Mouse (Mus musculus): ENCODE data around the gene Fgfr2. TPM values are rescaled to one million over a fixed set of nuclear protein-coding genes. Genes with fewer than 3 reads are reported as not detected.

Fgfr2 gene
- polyA plus RNA-seq, 1 experiment from 2014 or later: 169 TPM

DNA sequence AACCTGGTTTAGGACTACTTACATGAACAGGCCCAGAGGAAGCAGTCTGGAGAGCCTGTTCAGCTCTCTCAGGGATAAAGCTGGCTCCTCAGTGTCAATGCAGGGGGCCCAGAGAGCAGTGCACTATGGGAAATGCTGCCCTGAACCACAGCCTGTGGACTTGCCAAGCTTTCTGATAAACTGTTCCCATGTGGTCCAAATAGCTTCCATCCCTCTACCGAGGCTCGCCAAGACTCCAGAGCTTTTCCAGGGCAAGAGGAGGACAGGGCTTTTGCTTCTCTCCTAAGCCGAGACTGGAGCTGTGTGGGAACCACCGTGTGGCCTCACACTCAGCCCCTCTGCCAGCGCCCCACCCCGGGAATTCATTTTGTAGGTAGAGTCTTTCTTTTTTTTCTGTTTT lies 2444.7 kb downstream of the Fgfr2 start:
- Histone ChIP-seq H3K9me3 (ENCODE audit: control insufficient read depth, low read depth, low read length) (no peaks in the 10 kb centered on the region), H3K4me2 (replicated peaks; ENCODE audit: low read depth, low read length) (no peak overlapping the region), H3K4me1 (ENCODE audit: control insufficient read depth, insufficient read depth, low read length) (no peaks in the 10 kb centered on the region), H3K4me3 (ENCODE audit: low read depth, low read length) (no peak overlapping the region), H3K36me3 (ENCODE audit: control insufficient read depth, insufficient read depth, low read length) (no peaks in the 10 kb centered on the region; the same call in 1 of the 2 replicates), H3K27ac (ENCODE audit: low read length) (no peak overlapping the region), H3K9ac (replicated peaks; ENCODE audit: low read depth, low read length) (no peak overlapping the region), H3K27me3 (ENCODE audit: control insufficient read depth, insufficient read depth, low read length) (no peaks in the 10 kb centered on the region)
- WGBS: 88% methylated on average over 6 of the region's 6 CpGs
- no peak for ATAC-seq (ENCODE audit: insufficient number of reproducible peaks, insufficient read depth, low FRiP score, low read depth)

DNA sequence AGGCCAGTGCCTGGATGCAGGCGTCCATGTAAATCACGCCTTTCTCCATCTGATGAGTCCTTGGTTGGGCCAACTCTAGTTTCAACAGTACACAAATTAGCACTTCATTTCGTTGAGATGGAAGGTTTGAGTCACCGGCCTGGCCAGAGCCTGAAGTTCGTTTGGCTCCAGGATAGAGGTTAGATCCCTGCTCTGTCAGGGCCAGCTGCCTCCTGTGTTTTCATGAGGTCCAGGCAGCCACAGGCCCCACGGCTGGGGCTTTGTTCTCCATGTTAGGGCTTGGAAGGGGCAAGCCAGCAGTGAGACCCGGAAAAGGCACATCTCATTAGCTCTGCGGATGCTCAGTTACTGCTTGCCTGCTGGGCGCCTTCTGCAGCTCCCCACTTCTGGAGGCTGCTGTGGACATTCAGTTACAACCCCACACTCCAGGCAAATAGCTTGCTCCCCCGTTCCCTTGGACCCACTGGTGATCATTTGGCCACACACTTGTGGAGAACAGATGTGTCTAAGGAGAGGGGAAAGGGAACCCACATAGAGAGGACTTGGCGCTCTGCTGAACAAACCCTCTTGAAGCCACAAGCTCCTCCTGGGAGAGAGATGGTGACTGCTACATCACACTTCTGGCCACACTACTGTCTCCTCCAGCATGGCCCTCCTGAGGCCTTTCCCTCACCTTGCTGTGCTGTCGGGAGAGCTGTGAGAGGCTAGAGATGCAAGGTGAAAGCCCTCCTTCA lies 2445.4 kb downstream of the Fgfr2 start:
- Histone ChIP-seq H3K9me3 (ENCODE audit: control insufficient read depth, low read depth, low read length) (no peaks in the 10 kb centered on the region), H3K36me3 (ENCODE audit: control insufficient read depth, insufficient read depth, low read length) (no peaks in the 10 kb centered on the region; the same call in 1 of the 2 replicates), H3K4me2 (replicated peaks; ENCODE audit: low read depth, low read length) (no peak overlapping the region), H3K27me3 (ENCODE audit: control insufficient read depth, insufficient read depth, low read length) (no peaks in the 10 kb centered on the region), H3K4me3 (ENCODE audit: low read depth, low read length) (no peak overlapping the region), H3K27ac (ENCODE audit: low read length) (no peak overlapping the region), H3K4me1 (ENCODE audit: control insufficient read depth, insufficient read depth, low read length) (no peaks in the 10 kb centered on the region), H3K9ac (replicated peaks; ENCODE audit: low read depth, low read length) (no peak overlapping the region)
- 87% methylated on average over 12 of the region's 12 CpGs for WGBS
- ATAC-seq (ENCODE audit: insufficient number of reproducible peaks, insufficient read depth, low FRiP score, low read depth): no peak

DNA sequence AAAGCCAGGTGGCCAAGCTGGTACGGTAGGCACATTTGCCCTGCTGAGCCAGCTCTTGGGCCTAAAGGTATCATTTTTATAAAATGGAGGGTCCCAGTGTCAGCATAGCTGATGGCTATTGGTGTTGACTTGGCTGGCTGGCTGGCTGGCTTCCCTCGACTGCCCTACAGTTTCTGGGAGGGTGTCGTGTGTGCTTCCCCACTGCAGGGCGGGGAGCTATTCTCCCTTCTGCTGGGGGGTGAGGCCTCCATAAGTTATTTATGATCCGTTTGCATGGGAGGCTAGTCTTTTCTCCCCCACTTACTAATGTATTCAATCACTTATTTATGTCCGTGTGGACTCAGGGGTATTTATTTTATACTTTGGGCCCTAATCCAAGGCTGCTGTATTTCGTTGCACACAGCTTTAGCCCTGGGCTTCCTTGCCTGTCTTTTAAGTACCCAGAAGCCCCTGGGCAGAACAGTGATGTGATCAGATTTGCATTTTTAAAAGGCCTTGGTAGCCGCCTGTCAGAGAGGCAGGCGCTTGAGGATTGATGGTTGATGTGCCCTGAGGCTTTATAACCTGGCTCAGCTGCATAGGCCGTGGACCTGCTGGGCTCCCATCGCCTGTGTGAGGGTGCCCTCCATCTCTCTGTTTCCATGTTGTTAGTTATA lies 2446.1 kb downstream of the Fgfr2 start:
- no peaks in the 10 kb centered on the region; the same call in 1 of the 2 replicates for H3K36me3 ChIP-seq (ENCODE audit: control insufficient read depth, insufficient read depth, low read length)
- no peak overlapping the region for H3K9ac ChIP-seq (replicated peaks; ENCODE audit: low read depth, low read length)
- H3K9me3 ChIP-seq (ENCODE audit: control insufficient read depth, low read depth, low read length): no peaks in the 10 kb centered on the region
- 63% methylated on average over 11 of the region's 11 CpGs for WGBS
- no peaks in the 10 kb centered on the region for H3K27me3 ChIP-seq (ENCODE audit: control insufficient read depth, insufficient read depth, low read length)
- no peak for ATAC-seq (ENCODE audit: insufficient number of reproducible peaks, insufficient read depth, low FRiP score, low read depth)
- H3K27ac ChIP-seq (ENCODE audit: low read length): no peak overlapping the region
- H3K4me2 ChIP-seq (replicated peaks; ENCODE audit: low read depth, low read length): no peak overlapping the region
- H3K4me3 ChIP-seq (ENCODE audit: low read depth, low read length): no peak overlapping the region
- H3K4me1 ChIP-seq (ENCODE audit: control insufficient read depth, insufficient read depth, low read length): no peaks in the 10 kb centered on the region

DNA sequence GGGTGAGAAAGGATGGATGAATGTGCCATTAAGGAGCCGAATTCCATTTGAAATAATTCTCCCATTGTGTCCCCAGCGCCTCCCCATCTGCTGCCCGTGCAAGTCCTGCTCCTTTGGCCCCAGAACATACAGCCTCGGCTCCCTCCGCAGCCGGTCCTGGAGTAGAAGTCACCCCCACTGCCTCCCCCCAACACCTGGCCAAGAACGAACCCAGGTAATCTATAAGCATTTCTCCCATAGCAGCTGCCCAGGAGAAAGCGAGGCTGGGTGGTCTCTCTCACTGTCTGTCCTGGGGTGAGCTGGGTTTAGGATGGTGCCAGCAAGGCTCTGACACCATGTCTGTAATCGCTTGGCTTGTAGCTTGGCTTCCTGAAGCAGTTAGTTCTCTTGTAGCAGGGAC lies 2448.6 kb downstream of the Fgfr2 start:
- WGBS: 76% methylated on average over 9 of the region's 9 CpGs
- Histone ChIP-seq H3K9me3 (ENCODE audit: control insufficient read depth, low read depth, low read length) (no peaks in the 10 kb centered on the region), H3K4me2 (replicated peaks; ENCODE audit: low read depth, low read length) (no peak overlapping the region), H3K4me3 (ENCODE audit: low read depth, low read length) (no peak overlapping the region), H3K9ac (replicated peaks; ENCODE audit: low read depth, low read length) (no peak overlapping the region), H3K27ac (ENCODE audit: low read length) (no peak overlapping the region), H3K36me3 (ENCODE audit: control insufficient read depth, insufficient read depth, low read length) (no peaks in the 10 kb centered on the region; the same call in 1 of the 2 replicates), H3K4me1 (ENCODE audit: control insufficient read depth, insufficient read depth, low read length) (peaks cover 20% of the 10 kb centered on the region), H3K27me3 (ENCODE audit: control insufficient read depth, insufficient read depth, low read length) (no peaks in the 10 kb centered on the region)
- no peak for ATAC-seq (ENCODE audit: insufficient number of reproducible peaks, insufficient read depth, low FRiP score, low read depth)

DNA sequence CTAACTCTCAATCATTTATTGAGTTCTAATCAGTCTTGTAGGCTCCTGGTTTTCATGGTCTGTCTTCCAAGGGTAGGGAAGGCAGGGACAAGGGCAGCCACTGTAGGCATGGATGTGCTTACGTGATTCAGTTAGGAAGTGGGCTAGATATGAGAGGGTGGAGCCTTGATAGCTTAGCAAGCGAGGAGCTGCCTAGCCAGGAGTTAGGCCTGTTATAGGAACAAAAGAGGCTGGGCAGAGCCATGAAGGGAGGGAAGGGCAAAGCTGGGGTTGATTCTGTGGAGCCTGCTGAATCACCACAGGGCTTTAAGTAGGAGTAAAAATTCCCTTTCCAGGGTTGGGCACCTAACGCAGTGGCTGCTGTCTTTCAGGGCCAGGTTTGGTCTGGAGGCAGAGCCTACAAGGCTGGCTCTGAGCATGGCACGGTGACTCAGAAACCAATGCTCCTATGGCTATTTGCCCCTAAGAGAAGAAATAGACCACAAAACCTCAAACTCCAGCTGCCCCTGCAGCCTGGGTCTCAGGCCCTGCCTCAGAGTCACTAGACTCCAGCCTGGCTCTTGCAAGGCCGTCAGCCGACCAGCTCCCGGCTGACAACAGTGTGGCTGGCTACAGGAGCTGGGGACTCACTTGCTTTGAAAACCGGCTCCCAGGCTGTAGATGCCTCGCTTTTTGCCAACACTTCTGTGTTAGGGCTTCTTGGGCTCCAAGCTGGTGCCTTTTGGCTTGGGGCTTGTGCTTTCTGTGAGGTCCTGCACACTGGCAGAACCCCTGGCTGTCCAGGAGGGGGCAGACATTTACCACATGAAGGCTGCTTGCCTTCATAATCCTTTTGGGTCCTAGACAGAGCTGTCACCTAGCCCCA lies 2449.7 kb downstream of the Fgfr2 start:
- Histone ChIP-seq H3K27ac (ENCODE audit: low read length) (peak overlapping the region; percentile 52; the same call in 1 of the 2 replicates), H3K36me3 (ENCODE audit: control insufficient read depth, insufficient read depth, low read length) (no peaks in the 10 kb centered on the region; the same call in 1 of the 2 replicates), H3K4me2 (replicated peaks; ENCODE audit: low read depth, low read length) (no peak overlapping the region), H3K27me3 (ENCODE audit: control insufficient read depth, insufficient read depth, low read length) (no peaks in the 10 kb centered on the region), H3K9ac (replicated peaks; ENCODE audit: low read depth, low read length) (no peak overlapping the region), H3K4me3 (ENCODE audit: low read depth, low read length) (no peak overlapping the region), H3K9me3 (ENCODE audit: control insufficient read depth, low read depth, low read length) (no peaks in the 10 kb centered on the region), H3K4me1 (ENCODE audit: control insufficient read depth, insufficient read depth, low read length) (peaks cover 29% of the 10 kb centered on the region)
- WGBS: 60% methylated on average over 9 of the region's 9 CpGs
- peak; percentile 66 for ATAC-seq (ENCODE audit: insufficient number of reproducible peaks, insufficient read depth, low FRiP score, low read depth)

DNA sequence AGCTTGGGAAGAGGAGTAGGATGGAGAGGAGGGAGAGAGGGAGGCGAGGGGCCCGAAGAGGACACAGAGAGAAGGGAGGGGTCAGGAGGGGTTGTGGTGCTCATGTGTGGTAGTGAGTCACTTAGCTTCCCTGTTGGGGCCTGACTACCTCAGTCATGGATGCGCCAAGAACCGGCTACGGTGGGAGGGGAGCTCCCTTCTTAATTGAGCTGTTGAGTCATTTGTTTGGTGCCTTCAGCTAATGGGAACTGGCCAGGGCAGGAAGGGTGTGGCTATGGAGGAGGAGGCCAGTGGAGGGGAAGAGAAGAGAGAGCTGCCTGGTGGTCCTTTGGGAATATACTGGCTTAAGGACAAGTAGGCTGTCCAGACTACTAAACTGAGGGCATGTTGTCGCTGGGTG lies 2451.8 kb downstream of the Fgfr2 start:
- ATAC-seq (ENCODE audit: insufficient number of reproducible peaks, insufficient read depth, low FRiP score, low read depth): no peak
- H3K9me3 ChIP-seq (ENCODE audit: control insufficient read depth, low read depth, low read length): no peaks in the 10 kb centered on the region
- H3K4me2 ChIP-seq (replicated peaks; ENCODE audit: low read depth, low read length): no peak overlapping the region
- H3K4me1 ChIP-seq (ENCODE audit: control insufficient read depth, insufficient read depth, low read length): peaks cover 29% of the 10 kb centered on the region
- H3K27me3 ChIP-seq (ENCODE audit: control insufficient read depth, insufficient read depth, low read length): no peaks in the 10 kb centered on the region
- 61% methylated on average over 6 of the region's 6 CpGs for WGBS
- no peak overlapping the region for H3K4me3 ChIP-seq (ENCODE audit: low read depth, low read length)
- H3K36me3 ChIP-seq (ENCODE audit: control insufficient read depth, insufficient read depth, low read length): no peaks in the 10 kb centered on the region; the same call in 1 of the 2 replicates
- no peak overlapping the region for H3K9ac ChIP-seq (replicated peaks; ENCODE audit: low read depth, low read length)
- no peak overlapping the region for H3K27ac ChIP-seq (ENCODE audit: low read length)

DNA sequence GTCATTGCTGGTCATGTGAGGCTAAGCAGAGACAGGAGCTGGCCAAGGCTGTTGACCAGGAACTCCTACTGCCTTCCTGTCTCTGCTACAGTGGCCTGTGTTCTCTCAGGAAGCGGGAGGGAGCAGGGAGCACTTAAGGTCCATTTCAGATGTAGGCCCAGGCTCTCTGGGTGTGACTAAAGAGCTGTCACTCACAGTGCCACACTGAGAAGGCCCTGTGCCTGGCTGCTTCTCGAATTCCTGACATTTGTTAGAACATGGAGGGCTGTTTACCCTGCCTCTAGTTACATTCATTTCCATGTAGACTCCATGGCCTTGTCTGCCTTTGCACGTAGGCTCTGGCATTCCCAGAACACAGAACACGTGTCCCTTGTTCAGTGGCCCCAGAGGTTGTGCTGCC lies 2452.8 kb downstream of the Fgfr2 start:
- 66% methylated on average over 4 of the region's 4 CpGs for WGBS
- H3K4me2 ChIP-seq (replicated peaks; ENCODE audit: low read depth, low read length): no peak overlapping the region
- H3K4me1 ChIP-seq (ENCODE audit: control insufficient read depth, insufficient read depth, low read length): peaks cover 29% of the 10 kb centered on the region
- H3K27ac ChIP-seq (ENCODE audit: low read length): peak overlapping the region; percentile 6; the same call in 1 of the 2 replicates
- H3K27me3 ChIP-seq (ENCODE audit: control insufficient read depth, insufficient read depth, low read length): no peaks in the 10 kb centered on the region
- no peaks in the 10 kb centered on the region for H3K9me3 ChIP-seq (ENCODE audit: control insufficient read depth, low read depth, low read length)
- no peak overlapping the region for H3K9ac ChIP-seq (replicated peaks; ENCODE audit: low read depth, low read length)
- H3K36me3 ChIP-seq (ENCODE audit: control insufficient read depth, insufficient read depth, low read length): peaks cover under 1% of the 10 kb centered on the region; the same call in 1 of the 2 replicates
- no peak overlapping the region for H3K4me3 ChIP-seq (ENCODE audit: low read depth, low read length)
- ATAC-seq (ENCODE audit: insufficient number of reproducible peaks, insufficient read depth, low FRiP score, low read depth): no peak

DNA sequence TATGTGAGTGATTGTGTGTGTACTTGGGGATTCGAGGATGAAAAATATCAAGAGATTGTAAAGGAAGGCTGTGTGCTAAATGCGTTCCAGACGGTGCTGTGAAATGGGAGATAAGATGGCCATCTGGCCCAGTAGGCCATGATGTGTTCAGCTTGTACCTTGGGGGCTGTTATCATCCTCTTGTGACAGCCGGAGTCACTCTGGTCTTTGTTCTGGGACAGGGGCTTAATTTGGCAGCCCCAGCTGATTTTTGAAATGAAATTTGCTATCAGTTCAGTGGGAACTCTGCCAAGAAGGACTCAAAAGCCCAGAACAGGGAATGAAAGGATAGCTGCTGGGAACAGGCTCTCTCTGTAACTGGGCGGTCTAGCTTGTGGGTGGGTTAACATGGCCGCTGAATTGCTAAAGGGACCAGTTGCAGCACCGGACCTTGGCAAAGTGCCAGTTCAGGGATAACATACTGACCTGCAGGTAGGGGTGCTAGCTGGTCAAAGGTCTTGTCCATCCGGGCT lies 2453.7 kb downstream of the Fgfr2 start:
- peaks cover 29% of the 10 kb centered on the region for H3K4me1 ChIP-seq (ENCODE audit: control insufficient read depth, insufficient read depth, low read length)
- H3K27ac ChIP-seq (ENCODE audit: low read length): peak overlapping the region; percentile 56; the same call in 1 of the 2 replicates
- H3K4me2 ChIP-seq (replicated peaks; ENCODE audit: low read depth, low read length): no peak overlapping the region
- 0 out of 2 replicates have a peak, but pooled peaks cover 2% of the 10 kb centered on the region for H3K36me3 ChIP-seq (ENCODE audit: control insufficient read depth, insufficient read depth, low read length)
- no peaks in the 10 kb centered on the region for H3K9me3 ChIP-seq (ENCODE audit: control insufficient read depth, low read depth, low read length)
- no peaks in the 10 kb centered on the region for H3K27me3 ChIP-seq (ENCODE audit: control insufficient read depth, insufficient read depth, low read length)
- no peak for ATAC-seq (ENCODE audit: insufficient number of reproducible peaks, insufficient read depth, low FRiP score, low read depth)
- H3K9ac ChIP-seq (replicated peaks; ENCODE audit: low read depth, low read length): no peak overlapping the region
- WGBS: 40% methylated on average over 8 of the region's 8 CpGs
- H3K4me3 ChIP-seq (ENCODE audit: low read depth, low read length): no peak overlapping the region

All from stomach, embryonic 14.5 days (tissue).